Mouse (Mus musculus): ENCODE results near the gene Tec.
"Not testable (repeated sequence)": the region's sequence is repeated elsewhere in the genome, so short reads cannot be mapped to it uniquely, and the experiment has no call there.

Tec gene

DNA sequence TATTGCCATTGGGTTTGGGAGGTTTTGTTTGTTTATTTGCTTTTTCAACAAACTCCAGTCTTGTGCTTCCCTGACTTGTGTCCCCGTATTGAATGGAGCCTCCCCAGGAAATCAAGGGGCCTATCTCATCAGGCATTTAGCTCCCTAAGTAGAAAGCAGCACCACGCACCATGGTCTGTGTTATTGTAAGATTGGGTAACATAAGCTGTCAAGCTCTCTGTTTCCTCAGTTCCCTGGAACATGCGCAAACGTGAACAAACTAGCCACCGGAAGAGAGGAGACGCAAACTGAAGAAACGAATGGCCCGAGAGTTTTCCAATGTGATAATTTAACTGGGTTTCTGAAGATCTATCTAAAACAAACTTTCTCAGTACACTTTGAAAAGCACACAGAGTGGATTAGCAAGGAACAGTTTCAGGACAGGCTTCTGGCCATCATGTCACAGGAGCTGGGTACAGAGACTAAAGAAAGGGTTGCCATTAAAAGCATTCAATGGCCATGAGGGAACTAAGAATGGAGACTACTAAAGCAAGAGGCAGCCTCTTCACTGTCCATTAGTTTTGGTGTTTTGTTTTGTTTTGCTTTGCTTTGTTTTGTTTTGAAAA, 48.1 kb downstream of the Tec start:
- no peak for DNase-seq (ENCODE audit: low read depth)

DNA sequence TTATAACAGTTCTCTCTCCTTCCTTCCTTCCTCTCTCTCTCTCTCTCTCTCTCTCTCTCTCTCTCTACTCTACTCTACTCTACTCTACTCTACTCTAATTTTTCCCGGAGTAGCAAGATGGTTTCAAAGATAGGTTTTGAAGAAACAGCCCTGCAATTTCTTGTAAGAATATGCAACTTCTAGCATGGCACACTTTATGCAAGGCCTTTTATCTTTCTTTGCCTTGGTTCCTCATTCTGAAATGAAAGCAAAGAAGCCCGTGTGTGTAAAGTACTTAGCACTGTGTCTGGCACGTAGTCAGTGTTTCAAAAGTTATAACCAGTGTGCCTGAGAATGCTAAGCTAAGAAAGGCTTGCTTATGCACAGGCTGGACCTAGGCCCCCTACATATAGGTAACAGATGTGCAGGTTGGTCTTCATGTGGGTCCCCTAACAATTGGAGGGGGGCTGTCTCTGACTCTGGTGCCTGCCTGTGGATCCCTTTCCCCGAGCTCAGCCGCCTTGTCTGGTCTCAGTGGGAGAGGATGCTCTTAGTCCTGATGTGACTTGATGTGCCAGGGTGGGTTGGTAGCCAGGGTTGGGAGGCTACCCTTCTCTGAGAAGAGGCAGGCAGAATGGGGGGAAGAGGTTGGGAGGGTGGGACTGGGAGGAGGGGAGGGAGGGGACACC, 49.6 kb downstream of the Tec start:
- peak; percentile 33 for DNase-seq (ENCODE audit: low read depth)

DNA sequence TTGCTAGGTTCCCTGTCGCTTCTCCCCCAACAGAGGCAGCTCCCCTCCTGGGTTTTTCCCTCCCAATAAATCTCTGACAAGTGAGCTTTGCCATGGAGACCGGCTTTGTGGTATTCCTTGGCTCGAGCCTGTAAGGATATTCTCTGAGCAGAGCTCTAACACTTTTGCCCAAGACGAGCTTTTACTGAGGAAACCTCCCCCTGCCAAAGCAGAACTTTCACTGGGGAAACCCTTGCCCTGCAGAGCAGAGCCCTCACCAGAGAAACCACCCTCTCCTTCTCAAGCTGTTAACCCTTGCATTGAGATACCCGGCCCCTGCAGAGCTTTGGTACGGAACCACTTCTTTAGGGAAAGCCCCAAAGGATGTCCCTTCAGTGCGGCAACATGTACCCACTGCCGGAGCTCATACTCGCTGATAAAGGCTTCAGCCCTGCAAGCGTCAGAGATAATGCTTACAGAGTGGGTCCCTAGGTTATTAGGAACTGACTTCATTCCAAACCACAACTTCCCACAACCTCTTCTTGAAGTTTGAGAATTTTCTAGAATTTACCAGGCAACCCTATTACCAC, 50.7 kb downstream of the Tec start:
- peak; percentile 57 for DNase-seq (ENCODE audit: low read depth)

DNA sequence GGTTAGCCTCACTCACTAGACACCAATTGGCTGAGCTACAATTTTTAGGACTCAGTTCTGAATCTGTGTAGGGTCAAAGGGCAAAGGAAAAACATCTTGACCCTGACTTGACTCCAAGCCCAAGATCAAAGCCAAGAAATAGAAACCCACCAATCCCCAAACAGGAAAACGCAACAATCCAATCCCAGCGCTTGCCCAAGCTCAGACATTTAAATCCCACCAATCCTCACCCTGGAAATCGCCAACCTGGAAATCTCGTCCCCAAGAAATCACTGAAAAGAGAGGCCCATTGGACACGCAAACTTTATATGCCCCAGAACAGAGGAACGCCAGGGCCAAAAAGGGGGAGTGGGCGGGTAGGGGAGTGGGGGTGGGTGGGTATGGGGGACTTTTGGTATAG, 51.3 kb downstream of the Tec start:
- DNase-seq (ENCODE audit: low read depth) = not testable (repeated sequence)

DNA sequence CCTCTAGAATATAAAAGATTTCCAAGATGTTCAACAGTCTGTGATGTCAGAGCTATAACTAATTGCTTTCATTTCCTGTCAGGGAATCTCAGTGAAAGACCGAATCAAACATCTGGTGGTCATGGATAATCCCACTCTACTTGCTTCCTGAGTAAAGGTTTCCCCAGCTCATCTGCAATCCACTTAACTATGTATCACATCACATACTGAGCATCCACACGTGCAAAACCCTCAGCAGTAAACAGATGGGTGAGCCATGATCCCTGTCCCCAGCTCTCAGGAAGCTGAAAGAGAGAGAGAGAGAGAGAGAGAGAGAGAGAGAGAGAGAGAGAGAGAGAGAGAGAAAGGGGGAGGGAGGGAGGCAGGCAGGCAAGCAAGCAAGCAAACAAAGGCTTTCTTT, 51.8 kb downstream of the Tec start:
- DNase-seq (ENCODE audit: low read depth) = no peak

DNA sequence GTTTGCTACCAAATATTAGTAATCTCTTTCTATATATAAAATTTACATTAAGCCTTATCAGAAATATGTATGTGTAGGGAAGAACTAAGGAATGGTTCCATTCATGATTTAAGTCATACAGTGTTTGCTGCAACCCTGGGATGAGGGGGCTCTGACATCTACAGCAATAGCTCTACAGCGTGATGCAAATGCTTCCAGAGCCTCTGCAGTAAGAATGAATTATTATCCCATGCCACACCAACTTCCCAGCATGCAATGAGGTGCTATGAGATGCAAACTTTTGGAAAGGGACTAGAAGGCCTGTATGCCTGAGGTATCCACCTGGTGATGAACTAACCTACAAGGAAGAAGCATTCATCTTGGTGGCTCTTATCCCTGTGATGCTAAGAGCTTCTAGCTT, 52.2 kb downstream of the Tec start:
- DNase-seq (ENCODE audit: low read depth) = no peak

DNA sequence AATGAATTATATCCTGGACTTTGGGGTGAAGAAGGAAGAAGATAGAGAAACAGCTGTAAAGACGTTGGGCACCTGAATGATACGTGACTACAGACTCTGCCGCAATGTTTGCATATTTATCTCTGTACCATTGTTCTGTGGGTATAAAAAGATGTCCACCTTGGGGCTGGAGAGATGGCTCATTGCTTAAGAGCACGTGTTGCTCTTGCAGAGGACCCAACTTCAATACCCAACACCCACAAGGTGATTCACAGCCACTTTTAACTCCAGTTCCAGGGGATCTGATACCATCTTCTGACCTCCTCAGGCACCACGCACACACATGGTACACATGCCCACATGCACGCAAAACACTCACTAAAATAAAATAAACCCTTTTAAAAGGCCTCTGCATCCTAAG, 52.9 kb downstream of the Tec start:
- DNase-seq (ENCODE audit: low read depth) = no peak

DNA sequence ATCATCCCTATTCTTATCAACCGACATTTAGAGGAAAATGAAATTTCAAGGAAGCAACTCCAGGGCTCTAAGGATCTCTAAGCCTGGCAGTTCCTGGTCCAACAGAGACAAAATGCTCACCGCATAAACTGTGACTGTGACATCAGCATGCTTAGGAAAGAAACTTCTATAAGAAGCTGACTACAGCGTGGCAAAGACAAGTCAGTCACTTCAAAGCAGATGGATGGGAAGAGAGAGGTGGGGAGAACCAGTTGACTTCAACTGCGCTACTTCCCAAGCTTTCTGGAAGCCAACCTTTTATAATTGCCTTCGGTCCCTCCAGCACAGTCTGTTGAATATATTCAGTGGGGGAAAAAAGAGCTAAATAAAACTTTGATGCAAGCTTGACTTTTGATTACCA, 54.2 kb downstream of the Tec start:
- no peak for DNase-seq (ENCODE audit: low read depth)

DNA sequence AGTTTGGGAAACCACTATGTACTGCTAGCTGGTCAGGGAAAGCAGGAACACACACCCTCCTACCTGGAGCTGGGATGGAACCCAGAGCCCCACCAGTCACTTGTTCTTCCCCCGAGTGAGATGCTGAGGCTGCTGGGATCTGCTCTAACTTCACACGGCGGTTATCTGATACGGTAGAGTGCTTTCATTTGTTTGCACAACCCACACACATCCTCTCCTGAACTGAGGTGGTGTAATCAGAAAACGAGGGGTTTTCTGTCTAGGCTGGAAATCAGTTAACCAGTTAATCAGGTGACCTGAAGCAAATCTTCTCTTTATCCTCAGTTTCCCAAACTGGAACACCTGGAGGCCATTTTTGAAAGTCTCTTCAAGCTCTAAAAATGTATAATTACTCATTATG, 55.4 kb downstream of the Tec start:
- DNase-seq (ENCODE audit: low read depth) = peak; percentile 54

DNA sequence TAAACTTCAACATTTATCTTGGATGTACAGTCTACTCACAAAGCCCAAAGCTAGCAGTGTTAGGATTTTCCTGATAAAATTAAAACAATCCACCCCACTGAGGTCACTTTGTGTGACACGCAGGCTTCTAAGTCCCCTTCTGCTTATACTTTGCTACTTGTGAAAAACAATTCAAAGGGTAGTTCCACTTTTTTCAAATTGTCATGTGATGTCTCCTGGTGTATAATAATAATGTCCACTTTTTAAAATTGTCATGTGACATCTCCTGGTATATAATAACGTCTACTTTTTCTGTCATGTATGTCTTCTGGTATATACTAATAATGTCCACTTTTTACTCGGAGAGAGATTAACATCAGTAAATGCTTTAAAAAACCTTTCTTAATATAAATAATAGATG, 56.0 kb downstream of the Tec start:
- DNase-seq (ENCODE audit: low read depth) = no peak

DNA sequence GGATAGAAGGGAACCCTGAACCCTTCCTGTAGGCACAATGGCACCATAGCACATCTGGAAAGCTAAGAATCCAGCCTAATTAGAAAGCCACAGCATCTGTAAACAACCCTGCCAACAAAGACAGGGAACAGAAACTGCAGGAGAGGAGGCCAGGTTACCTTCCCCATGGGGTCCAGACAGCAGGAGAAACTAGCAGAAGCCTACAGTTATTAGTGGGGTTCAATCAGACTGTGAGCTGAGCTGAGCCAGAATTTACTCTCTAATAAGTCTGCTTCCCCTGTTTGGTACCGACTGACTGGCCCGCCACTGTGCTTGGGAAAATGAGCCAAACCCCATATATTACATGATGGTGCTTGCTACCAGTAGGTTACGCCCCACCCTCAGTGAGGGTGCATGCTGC, 56.9 kb downstream of the Tec start:
- no peak for DNase-seq (ENCODE audit: low read depth)

DNA sequence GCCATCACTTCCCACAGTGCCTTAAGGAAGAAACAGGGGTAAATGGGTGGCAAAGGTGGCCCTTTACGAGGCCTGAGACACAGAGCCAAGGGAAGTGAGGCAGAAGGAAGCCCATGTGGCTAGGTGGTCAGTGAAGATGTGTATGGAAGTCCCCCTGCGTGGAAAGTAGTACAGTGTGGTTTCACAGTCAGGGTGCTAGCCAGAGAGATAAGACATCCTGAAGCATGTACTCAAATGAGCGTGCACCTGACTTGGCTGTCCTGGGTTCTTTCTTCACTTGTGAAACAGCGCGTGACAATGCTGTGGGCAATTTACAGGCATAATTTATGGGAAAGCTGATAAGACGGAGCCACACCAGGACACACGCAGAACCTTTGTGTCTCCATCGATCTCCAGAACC, 57.3 kb downstream of the Tec start:
- no peak for DNase-seq (ENCODE audit: low read depth)

DNA sequence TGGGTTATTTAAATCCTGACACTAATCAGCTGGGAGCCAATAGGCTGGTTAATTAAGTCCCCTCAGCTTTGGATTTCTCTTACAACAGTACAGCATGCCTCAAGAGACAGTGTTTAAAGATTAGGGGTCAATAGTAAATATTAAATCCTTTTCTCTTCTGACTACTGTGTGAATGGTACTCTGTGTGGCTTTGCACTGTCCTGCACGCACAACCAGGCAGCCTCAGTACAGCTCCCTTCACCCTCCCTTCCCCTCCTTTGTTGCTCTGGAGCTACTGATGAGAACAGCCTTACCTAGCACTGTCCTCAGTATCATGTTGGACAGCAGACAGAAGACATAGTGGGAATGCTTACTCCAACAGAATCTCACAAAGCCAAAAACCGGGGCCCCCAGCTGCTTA, 58.8 kb downstream of the Tec start:
- no peak for DNase-seq (ENCODE audit: low read depth)

DNA sequence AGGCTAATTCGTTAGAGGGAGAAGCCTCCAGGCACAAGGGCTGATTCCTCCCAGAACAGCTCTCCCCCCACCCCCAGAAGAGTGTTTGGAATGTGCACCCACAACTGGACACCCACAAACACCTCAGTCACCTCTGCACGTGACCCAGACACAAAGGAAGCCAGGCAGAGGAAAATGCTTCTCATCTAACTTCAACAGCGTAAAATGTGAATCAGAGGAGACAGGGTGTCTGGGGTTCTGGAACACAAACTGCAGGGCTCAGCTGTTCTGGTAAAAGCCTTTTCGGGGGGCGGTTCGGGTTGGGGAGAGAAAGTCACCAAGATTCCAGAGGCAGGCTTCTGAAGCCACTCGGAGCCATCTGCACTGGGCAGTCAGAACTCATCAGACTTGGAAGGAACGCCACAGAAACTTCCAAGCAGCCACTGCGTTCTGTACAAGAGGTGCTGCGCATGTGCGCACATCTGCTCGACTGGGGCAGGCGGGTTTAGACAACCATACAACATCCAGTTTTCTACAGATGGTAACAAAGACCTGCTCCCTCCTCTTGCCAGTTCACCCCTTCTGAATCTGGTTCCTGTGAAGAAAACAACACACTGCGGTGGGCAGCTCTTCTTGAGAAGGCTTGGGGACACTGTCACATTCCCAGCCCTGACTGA, 59.7 kb downstream of the Tec start:
- DNase-seq (ENCODE audit: low read depth) = no peak

DNA sequence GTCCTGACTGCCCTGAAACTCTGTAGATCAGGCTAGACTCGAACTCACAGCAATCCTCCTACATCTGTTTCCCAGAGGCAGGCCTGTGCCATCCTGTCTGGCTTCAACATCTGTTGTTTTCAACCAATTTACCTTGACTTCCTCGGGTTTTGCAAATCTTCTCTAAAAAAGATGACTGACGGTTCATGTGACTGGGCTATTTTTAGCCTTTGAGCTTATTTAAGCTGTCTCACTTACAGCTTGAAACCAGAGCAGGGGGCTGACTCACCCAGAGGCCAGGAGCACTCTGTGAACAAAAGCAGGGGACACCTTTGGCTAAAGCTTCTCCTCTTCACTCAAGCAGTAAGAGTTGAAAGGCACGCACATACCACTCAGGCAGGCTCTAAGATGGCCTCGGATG, 65.4 kb downstream of the Tec start:
- no peak for DNase-seq (ENCODE audit: low read depth)

DNA sequence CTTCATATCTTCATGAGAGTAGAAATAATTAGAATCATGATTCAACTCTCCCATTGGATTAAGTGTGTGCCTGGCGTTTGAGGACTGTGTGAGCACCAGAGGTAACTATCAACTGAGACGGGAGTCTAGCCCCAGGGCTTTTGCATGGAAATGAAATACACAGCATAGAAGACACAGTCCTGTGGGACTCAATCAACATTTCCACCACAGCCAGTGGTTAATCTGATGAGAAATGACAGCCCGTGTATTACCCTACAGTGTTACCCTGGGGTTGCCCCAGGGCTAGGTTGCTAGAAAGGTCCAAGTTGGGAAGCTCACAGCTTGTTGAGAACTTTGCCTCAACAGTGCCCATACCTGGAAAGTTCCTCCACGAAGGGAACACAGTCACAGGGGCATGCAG, 69.7 kb downstream of the Tec start:
- no peak for DNase-seq (ENCODE audit: low read depth)

DNA sequence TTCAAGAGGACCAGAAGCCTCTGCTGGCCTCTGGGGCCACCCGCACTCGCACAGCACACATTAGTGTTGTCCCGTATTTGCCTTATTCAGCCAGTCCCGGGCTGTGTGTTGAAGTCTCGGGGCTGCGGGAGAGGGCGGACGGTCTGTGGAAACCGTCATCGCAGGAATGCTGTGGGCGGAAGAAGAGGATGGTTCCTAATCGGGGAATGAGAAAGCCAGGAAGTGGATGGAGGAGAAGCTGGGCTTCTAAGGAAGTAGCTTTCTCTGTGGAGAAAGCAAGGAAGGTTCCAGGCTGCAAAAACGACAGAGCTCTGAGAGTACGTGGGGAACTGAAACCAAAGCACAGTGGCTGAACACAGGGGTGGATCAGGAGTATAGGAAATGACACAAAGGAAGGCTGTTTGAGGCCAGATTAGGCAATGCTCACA, 72.1 kb downstream of the Tec start:
- peak; percentile 28 for DNase-seq (ENCODE audit: low read depth)

DNA sequence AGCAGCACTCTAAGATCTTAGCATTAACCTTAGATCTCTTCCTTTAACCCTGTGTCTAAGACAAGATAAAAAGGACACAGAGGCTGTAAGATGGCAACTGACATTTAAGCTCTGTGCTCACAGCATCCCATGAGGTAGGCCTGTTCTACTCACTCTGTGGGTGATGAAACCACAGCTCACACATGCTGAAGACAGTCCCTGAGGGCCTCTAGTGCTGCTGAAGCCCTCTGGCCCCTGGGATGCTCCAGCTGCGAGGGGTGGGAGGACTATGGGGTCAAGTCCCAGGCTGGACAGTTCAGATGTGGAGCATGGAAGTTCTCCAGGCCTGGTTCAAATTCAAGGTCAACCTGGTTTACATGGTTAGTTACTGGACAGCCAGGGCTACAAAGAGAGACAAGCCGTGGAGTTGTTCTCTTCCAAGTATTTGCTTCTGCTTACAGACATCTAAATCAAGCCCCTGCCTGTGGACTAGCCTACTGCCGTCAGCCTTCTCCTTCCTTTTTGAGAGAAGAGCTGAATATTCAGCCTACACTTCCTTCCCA, 74.9 kb downstream of the Tec start:
- no peak for DNase-seq (ENCODE audit: low read depth)

DNA sequence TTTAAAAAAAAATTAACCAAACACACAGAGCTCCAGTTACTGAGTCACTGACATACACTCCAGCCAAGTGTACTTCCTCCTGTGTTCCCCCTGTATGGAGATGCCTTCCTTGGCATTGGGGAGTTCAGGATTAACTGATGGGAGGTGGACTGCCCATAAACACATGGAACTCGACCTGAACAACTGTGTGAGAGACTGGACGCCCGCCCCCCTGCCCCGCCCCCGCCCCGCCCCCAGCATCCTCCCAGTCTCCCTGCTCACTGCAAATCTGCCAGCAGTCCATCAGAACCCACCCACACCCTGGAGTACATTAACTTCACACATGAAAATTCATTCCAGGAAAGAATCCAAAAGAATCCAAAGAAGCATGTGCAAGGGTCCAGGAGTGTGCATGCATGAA, 76.5 kb downstream of the Tec start:
- DNase-seq (ENCODE audit: low read depth) = no peak

DNA sequence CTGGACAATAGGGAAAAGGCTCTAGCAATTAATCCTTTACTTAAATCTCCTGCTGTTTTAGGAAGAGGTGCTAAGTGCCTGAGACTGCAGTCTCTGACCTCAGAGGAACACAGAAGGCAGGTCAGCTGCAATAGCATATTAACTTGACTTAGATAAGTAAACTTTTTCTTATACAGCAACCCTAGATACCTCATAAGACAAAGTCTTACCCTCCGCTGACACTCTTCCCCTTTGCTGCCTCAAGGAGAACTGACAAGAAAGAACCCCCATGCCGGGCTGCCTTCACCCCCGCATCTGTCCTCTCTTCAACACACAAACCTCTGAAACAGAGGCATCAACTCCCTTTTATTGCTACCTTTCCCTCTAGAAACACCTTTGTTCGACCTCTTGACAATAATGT, 76.9 kb downstream of the Tec start:
- no peak for DNase-seq (ENCODE audit: low read depth)

DNA sequence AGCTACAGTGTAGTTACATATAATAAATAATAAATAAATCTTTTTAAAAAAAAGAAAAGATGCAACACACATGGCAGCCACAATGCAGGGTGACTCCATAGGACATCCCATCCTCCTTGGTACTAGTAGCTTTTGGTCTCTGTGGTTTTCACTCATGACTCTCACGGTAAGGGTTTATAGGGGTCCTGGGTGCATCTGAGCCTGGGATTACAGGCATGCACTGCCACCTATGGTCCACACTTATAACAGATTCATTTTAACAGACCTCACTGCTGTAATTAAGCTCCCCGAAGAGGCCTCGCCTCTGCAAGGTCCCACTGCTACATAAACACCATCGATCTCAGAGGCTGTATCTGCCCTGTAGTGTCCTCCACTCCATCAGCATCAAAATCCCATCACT, 82.8 kb downstream of the Tec start:
- no peak for DNase-seq (ENCODE audit: low read depth)

DNA sequence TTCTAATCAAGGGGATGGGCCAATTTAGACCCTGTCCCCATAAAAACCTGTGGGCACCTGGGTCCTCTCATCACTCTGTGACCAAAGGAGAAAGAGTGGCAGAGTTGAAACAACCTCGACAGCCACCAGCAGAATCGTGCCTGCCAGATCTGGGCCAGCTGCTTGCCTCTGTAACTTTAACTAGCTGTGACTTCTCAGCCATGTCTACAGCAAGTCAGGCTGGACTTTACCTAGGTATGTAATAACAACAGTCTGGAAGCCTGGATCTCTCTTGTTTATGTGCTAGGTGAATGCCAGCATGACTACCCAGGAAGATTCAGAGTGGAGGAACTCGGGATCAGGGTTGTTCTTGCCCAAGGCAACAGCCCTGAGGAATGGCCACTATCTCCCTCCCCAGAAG, 83.6 kb downstream of the Tec start:
- DNase-seq (ENCODE audit: low read depth) = no peak

DNA sequence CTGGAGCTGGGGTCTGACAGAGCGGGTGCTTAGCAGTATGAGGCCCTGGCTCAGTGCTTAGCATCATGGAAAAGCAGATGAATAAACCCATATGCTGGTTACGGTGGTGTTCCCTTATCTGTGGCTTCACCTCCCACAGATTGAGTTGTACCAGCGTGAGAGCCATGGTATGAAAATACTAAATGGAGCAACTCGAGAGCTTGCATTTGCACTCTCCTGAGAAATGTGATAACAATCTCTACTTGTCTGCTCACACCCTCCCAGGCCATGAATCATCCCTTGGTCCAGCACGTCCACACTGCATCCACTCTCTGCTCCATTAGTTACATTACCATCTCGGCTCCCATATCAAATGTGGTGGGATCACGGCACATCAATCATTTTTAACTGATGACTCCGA, 84.3 kb downstream of the Tec start:
- no peak for DNase-seq (ENCODE audit: low read depth)
